Mouse (Mus musculus): Measurements from ENCODE around the gene Taco1.

GRCm38 (mm10) chr11:106046584-106046983 lies 19.3 kb upstream of the Taco1 start:
- TF ChIP-seq HCFC1 (IDR thresholded peaks at IDR 0.05; ENCODE audit: borderline replicate concordance, insufficient read depth, low read length): no peak
- TF ChIP-seq CHD2 (IDR thresholded peaks at IDR 0.05; ENCODE audit: low read depth, low read length): no peak
- no peak for TF ChIP-seq MAFK (IDR thresholded peaks at IDR 0.05; ENCODE audit: insufficient read depth, low read depth, low read length)
- no peak for TF ChIP-seq ZNF384 (IDR thresholded peaks at IDR 0.05; ENCODE audit: low read depth, low read length)
- no peak for TF ChIP-seq ZC3H11A (IDR thresholded peaks at IDR 0.05; ENCODE audit: borderline replicate concordance, low read depth, low read length)
